Mouse (Mus musculus): Measurements from ENCODE around the gene Klhl30.

- TF ChIP-seq CTCF (IDR thresholded peaks at IDR 0.05; ENCODE audit: borderline replicate concordance, insufficient read depth, low read length) (no peak), POLR2A (IDR thresholded peaks at IDR 0.05; ENCODE audit: low read depth, low read length) (no peak)
Measured at GRCm38 (mm10) chr1:91313251-91313650, 37.6 kb upstream of the Klhl30 start.

Data from embryonic fibroblast, embryonic 13.5 days (primary cell).